Mouse (Mus musculus): ENCODE data around the gene Fam149b. TPM values are rescaled to one million over a fixed set of nuclear protein-coding genes. Genes with fewer than 3 reads are reported as not detected.

The Fam149b gene
- total RNA-seq, 4 experiments from 2014 or later = 43.4 to 58.3 (median 47.2) TPM

DNA sequence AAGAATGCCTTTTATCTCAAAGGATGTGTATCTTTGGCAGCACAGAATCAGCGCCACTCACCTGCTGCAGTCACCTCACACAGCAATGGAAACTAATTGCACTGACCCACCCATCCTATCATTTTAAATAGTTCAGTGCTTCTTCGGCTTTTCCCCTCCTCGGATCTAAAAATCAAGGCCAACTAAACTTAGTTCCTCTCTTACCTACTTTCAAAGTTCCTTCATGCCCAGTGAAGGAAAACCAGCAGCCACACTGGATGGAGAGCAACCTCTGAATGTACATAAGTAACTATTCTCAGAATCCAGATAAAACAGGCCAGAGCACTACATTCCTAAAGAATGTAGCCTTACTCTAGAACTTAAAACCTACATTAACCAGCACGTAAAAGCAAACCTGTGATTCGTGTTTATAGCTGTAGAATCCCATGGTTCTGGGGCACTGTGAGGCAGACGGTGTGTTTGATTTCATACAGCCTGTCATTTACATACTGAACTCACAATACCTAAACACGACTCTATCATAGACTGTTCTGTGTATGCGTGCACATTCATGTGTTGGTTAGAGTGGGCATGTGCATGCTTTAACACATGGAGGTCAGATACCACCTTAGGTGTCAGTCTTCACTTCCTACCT is 41.6 kb downstream of the Fam149b start:
- DNase-seq (ENCODE audit: low spot score in 2 of 2) = no peak

- DNase-seq (ENCODE audit: low spot score in 2 of 2) = no peak
These were observed 44.4 kb downstream of the Fam149b start for GRCm38 (mm10) chr14:20392326-20392725.

DNA sequence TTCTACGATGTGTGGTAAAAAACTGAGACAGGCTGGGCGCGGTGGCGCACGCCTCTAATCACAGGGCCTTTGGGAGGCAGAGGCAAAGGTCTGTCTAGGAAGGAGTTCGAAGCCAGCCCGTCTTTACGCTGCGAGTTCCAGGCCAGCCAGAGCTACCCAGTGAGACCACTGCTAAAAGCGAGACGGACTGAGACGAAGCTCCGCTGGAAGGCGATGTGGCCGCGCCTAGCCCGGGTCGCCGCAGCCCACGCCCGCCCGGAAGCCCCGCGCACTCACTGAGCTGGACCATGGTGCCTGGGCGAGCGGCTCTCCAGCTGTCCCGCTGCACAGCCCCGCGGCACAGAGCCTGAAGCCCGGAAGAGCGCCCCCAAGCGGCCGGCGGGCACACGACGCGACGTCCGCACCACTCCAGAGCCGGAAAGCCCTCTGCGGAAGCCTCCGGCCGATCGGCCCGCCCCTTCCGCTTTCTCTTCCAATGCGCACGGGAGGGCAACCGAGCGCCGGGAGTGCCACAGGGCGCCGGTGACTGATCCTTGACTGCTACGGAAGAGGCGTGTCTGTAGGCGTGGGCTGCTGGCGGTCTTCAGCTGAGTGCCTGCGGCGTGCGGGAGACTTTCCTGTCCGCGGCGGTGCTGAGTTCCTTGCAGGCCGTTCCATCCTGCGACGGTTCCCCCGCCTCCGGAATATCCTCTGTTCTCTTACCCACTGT is 45.4 kb downstream of the Fam149b start, which contains the start of gene Mrps16:
TSS of gene Mrps16 (minus strand) at position 430 of the 709 bp plus-strand sequence.
- DNase-seq (ENCODE audit: low spot score in 2 of 2) = peak; percentile 93 to 95

GRCm38 (mm10) chr14:20397220-20397619 is 49.3 kb downstream of the Fam149b start:
- no peak for DNase-seq (ENCODE audit: low spot score in 2 of 2)

- no peak for DNase-seq (ENCODE audit: low spot score in 2 of 2)
These were observed 50.9 kb downstream of the Fam149b start for GRCm38 (mm10) chr14:20398864-20399263.

DNA sequence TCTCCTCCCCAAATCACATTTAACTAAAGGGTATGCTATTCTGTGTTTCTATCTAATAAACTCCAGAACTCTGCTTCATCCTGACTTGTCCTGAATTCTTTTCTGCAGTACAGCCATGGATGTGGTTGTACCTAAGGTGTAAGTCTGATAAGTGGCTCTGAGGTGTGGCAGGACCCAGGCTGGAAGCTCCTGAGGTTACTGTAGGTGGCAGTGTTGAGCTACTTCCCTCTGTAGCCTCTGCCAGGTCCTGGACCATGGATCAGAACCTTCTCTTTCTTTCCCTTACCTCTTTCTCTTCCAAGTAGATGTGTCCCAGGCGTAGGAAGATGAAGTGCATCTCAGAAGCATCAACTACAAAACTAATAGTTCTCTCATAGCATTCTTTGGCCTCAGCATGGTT is 52.1 kb downstream of the Fam149b start:
- DNase-seq (ENCODE audit: low spot score in 2 of 2) = no peak

- no peak for DNase-seq (ENCODE audit: low spot score in 2 of 2)
These were observed 74.3 kb downstream of the Fam149b start for GRCm38 (mm10) chr14:20422257-20422656.

- DNase-seq (ENCODE audit: low spot score in 2 of 2) = no peak
These were observed 75.1 kb downstream of the Fam149b start for GRCm38 (mm10) chr14:20423046-20423445.

- DNase-seq (ENCODE audit: low spot score in 2 of 2) = no peak
These were observed 80.6 kb downstream of the Fam149b start for GRCm38 (mm10) chr14:20428593-20428992.

GRCm38 (mm10) chr14:20429833-20430232 is 81.9 kb downstream of the Fam149b start:
- DNase-seq (ENCODE audit: low spot score in 2 of 2) = no peak

DNA sequence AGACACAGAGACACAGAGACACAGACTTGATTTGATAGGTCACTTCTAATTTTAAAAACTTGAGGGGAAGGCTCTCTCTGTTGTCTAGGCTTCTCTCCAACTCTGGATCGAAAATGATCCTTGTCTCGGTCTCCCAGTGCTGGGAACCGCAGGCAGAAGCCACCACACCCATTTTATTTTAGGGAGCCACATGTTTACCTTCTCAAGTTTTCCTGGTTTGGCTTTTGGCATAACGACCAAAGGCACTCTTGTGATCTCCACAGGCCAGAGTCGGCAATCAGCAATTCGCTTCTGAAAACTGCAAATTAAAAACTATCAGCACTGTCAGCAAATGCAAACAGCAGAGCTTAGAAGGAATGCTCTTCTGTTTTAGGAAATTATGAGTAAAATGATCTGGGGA is 83.8 kb downstream of the Fam149b start:
- no peak for DNase-seq (ENCODE audit: low spot score in 2 of 2)

DNA sequence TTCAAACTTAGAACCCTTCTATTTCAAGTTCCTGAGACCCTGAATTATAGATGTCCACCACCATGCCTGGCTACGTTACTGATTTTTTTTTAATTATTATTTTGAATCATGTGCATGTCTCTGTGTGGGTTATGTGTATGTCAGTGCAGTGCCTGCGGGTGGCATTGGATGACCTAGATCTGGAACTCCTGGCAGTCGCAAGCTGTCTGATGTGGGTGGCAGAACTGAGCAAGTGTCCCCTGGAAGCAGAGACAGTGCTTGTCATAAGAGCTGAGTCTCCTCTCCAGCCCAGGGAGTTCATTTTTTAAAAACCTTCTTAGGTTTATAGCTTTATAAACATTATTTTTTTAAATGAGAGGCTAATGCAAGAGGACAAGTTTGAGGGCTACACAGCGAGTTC is 84.5 kb downstream of the Fam149b start:
- no peak for DNase-seq (ENCODE audit: low spot score in 2 of 2)

Other genes starting within 250 kb of the Fam149b start
- 1 to 10 TPM; 4.2 to 5.9 (median 4.8) TPM for gene Saysd1, start 209.6 kb upstream of the Fam149b start, total RNA-seq (2022)
- under 1 TPM; 0.33 to 0.71 (median 0.48) TPM for gene Kcnk5, start 166.4 kb upstream of the Fam149b start, total RNA-seq (2022)
- gene Kcnk16, start 79.0 kb upstream of the Fam149b start, total RNA-seq (2022) = not detected
- gene Nudt13, start 53.5 kb upstream of the Fam149b start, total RNA-seq (2022) = 10 to 100 TPM; 22.9 to 32.4 (median 28.4) TPM
- 10 to 100 TPM; 30.2 to 35.7 (median 32.7) TPM for gene Ecd, start within 50 bp of the Fam149b start, total RNA-seq (2022)
- 10 to 100 TPM; 26.3 to 30.9 (median 29.7) TPM for gene Dnajc9, start 40.7 kb downstream of the Fam149b start, total RNA-seq (2022)
- 10 to 100 TPM; 30.8 to 41.2 (median 35.5) TPM for gene Mrps16, start 45.5 kb downstream of the Fam149b start, total RNA-seq (2022)
- 1 to 10 TPM in 3 of 4 experiments, under 1 TPM in 1; 0.93 to 2.9 (median 2.3) TPM for gene Cfap70, start 104.1 kb downstream of the Fam149b start, total RNA-seq (2022)
- gene Anxa7, start 132.0 kb downstream of the Fam149b start, total RNA-seq (2022) = 10 to 100 TPM; 84.3 to 86.7 (median 85.4) TPM
- gene Mss51, start 148.7 kb downstream of the Fam149b start, total RNA-seq (2022) = 1 to 10 TPM in 1 of 4 experiments, under 1 TPM in 3; 0.71 to 1.3 (median 0.96) TPM
- gene Ppp3cb, start 198.4 kb downstream of the Fam149b start, total RNA-seq (2022) = 100 to 1,000 TPM; 256 to 309 (median 290) TPM

Data from layer of hippocampus, adult 8-10 months (tissue).